Mouse (Mus musculus) midbrain, embryonic 14.5 days (tissue): ENCODE data around the gene Coro1a. TPM values are rescaled to one million over a fixed set of nuclear protein-coding genes. Genes with fewer than 3 reads are reported as not detected.
A peak's percentile ranks its signal among the peaks of the same experiment; 100 is the strongest.

ENCODE experiments used
- ATAC-seq: fragments of 200-750 bp; cut with Nextera tagmentation; 2 replicates; pipeline ENCODE4 v1.8.0; 2017; ENCODE audit warnings: moderate number of reproducible peaks, moderate library complexity; ENCODE audit not compliant: low FRiP score, low TSS enrichment
- DNase-seq: peaks from one replicate; pipeline ENCODE4 v3.0.0-alpha.2; 2015
- H3K27ac ChIP-seq: fragments of 300-500 bp; sonication (generic); replicated peaks from 2 replicates; pipeline ENCODE4 v1.5.1; 2014; ENCODE audit warnings: mild to moderate bottlenecking, low read depth, low read length, moderate library complexity
- H3K27me3 ChIP-seq: fragments of 300-500 bp; sonication (generic); 2 replicates; pipeline ENCODE4 v1.6.1; 2014; ENCODE audit warnings: low read length, control low read depth, mixed read lengths; ENCODE audit not compliant: control insufficient read depth, insufficient read depth
- H3K36me3 ChIP-seq: fragments of 300-500 bp; sonication (generic); 2 replicates; pipeline ENCODE4 v1.6.1; 2014; ENCODE audit warnings: low read length, control low read depth; ENCODE audit not compliant: control insufficient read depth, insufficient read depth
- H3K4me1 ChIP-seq: fragments of 300-500 bp; sonication (generic); 2 replicates; pipeline ENCODE4 v1.6.1; 2014; ENCODE audit warnings: mild to moderate bottlenecking, antibody characterized with exemption, low read length, control low read depth; ENCODE audit not compliant: control insufficient read depth, insufficient read depth
- H3K4me2 ChIP-seq: fragments of 300-500 bp; sonication (generic); 2 replicates; pipeline ENCODE4 v1.6.1; 2014; ENCODE audit warnings: mild to moderate bottlenecking, low read length, moderate library complexity
- H3K4me3 ChIP-seq: fragments of 300-500 bp; sonication (generic); replicated peaks from 2 replicates; pipeline ENCODE4 v1.5.1; 2014; ENCODE audit warnings: low read depth, low read length
- H3K9ac ChIP-seq: fragments of 300-500 bp; sonication (generic); replicated peaks from 2 replicates; pipeline ENCODE4 v1.6.1; 2014; ENCODE audit warnings: mild to moderate bottlenecking, low read length, moderate library complexity
- H3K9me3 ChIP-seq: fragments of 300-500 bp; sonication (generic); 2 replicates; pipeline ENCODE4 v1.6.1; 2016; ENCODE audit warnings: low read length, control low read depth, mixed read lengths; ENCODE audit not compliant: control insufficient read depth
- WGBS: fragments of 180-500 bp; shearing (Covaris S2); extraction: QIAGEN DNeasy Blood & Tissue Kit; methylation state at CpG from one replicate; pipeline ENCODE4 v1.1.7; 2014; 5-methylcytosine and 5-hydroxymethylcytosine counted together
- polyA plus RNA-seq: library from polyadenylated mRNA; unstranded; fragments of >200 nt; fragmentation: Nextera tagmentation; extraction: Ambion mirVana; gene quantifications from 2 replicates; pipeline ENCODE4 v1.2.1, GENCODE M21; 2014

Gene Coro1a
- polyA plus RNA-seq, 1 experiment from 2014 or later, result 95.0 TPM

GRCm38 (mm10) chr7:126717566-126717965, 10.0 kb upstream of the Coro1a start:
- Histone ChIP-seq H3K36me3 (no peaks in the 10 kb centered on the region), H3K27me3 (no peaks in the 10 kb centered on the region), H3K9me3 (no peaks in the 10 kb centered on the region), H3K4me1 (no peaks in the 10 kb centered on the region), H3K27ac (no peak overlapping the region), H3K4me2 (no peak overlapping the region), H3K4me3 (no peak overlapping the region), H3K9ac (no peak overlapping the region)
- ATAC-seq (no peak), DNase-seq (no peak)
- 95% methylated on average over 3 of the region's 3 CpGs for WGBS

GRCm38 (mm10) chr7:126715679-126716078, 8.1 kb upstream of the Coro1a start:
- no peak overlapping the region for H3K4me2 ChIP-seq
- H3K27me3 ChIP-seq, result no peaks in the 10 kb centered on the region
- H3K4me3 ChIP-seq, result no peak overlapping the region
- WGBS, result 84% methylated on average over 4 of the region's 4 CpGs
- no peak overlapping the region for H3K27ac ChIP-seq
- ATAC-seq (no peak), DNase-seq (no peak)
- no peaks in the 10 kb centered on the region for H3K36me3 ChIP-seq
- no peaks in the 10 kb centered on the region for H3K4me1 ChIP-seq
- no peak overlapping the region for H3K9ac ChIP-seq
- no peaks in the 10 kb centered on the region for H3K9me3 ChIP-seq

- Histone ChIP-seq H3K27me3 (no peaks in the 10 kb centered on the region), H3K36me3 (no peaks in the 10 kb centered on the region), H3K9ac (no peak overlapping the region), H3K4me1 (no peaks in the 10 kb centered on the region), H3K4me3 (no peak overlapping the region), H3K9me3 (no peaks in the 10 kb centered on the region), H3K4me2 (no peak overlapping the region), H3K27ac (no peak overlapping the region)
- ATAC-seq (no peak), DNase-seq (no peak)
- WGBS, result 78% methylated on average over 3 of the region's 3 CpGs
Measured at GRCm38 (mm10) chr7:126711910-126712309, 4.3 kb upstream of the Coro1a start.

- 0 out of 2 replicates have a peak, but pooled peaks cover 2% of the 10 kb centered on the region for H3K4me1 ChIP-seq
- H3K9me3 ChIP-seq, result no peaks in the 10 kb centered on the region
- 73% methylated on average over 4 of the region's 4 CpGs for WGBS
- no peaks in the 10 kb centered on the region for H3K36me3 ChIP-seq
- H3K4me3 ChIP-seq, result no peak overlapping the region
- no peak overlapping the region for H3K4me2 ChIP-seq
- no peaks in the 10 kb centered on the region for H3K27me3 ChIP-seq
- H3K27ac ChIP-seq, result no peak overlapping the region
- no peak for DNase-seq
- ATAC-seq, result no peak
- no peak overlapping the region for H3K9ac ChIP-seq
Measured at GRCm38 (mm10) chr7:126710266-126710665, 2.7 kb upstream of the Coro1a start.

- no peaks in the 10 kb centered on the region for H3K36me3 ChIP-seq
- peaks cover 10% of the 10 kb centered on the region; the same call in 1 of the 2 replicates for H3K4me1 ChIP-seq
- ATAC-seq (no peak), DNase-seq (no peak)
- H3K4me3 ChIP-seq, result no peak overlapping the region
- WGBS, result 87% methylated on average over 10 of the region's 10 CpGs
- H3K4me2 ChIP-seq, result no peak overlapping the region
- H3K27ac ChIP-seq, result no peak overlapping the region
- no peak overlapping the region for H3K9ac ChIP-seq
- H3K9me3 ChIP-seq, result no peaks in the 10 kb centered on the region
- no peaks in the 10 kb centered on the region for H3K27me3 ChIP-seq
Measured at GRCm38 (mm10) chr7:126708175-126708952, 777 bp upstream of the Coro1a start.

GRCm38 (mm10) chr7:126704121-126704980, 3.2 kb downstream of the Coro1a start:
- Histone ChIP-seq H3K4me1 (peaks cover 33% of the 10 kb centered on the region), H3K9me3 (no peaks in the 10 kb centered on the region), H3K27me3 (no peaks in the 10 kb centered on the region), H3K27ac (peak overlapping the region; percentile 84), H3K36me3 (peaks cover 20% of the 10 kb centered on the region; the same call in 1 of the 2 replicates), H3K4me2 (peak overlapping the region; percentile 71), H3K9ac (peak overlapping the region; percentile 96), H3K4me3 (peak overlapping the region; percentile 81)
- WGBS, result 2% methylated on average over 39 of the region's 39 CpGs
- DNase-seq, result peak; percentile 93
- ATAC-seq, result peak; percentile 88

- peak overlapping the region; percentile 81 for H3K4me3 ChIP-seq
- 12% methylated on average over 7 of the region's 7 CpGs for WGBS
- H3K27ac ChIP-seq, result peak overlapping the region; percentile 84
- H3K27me3 ChIP-seq, result no peaks in the 10 kb centered on the region
- peaks cover 25% of the 10 kb centered on the region; the same call in 1 of the 2 replicates for H3K36me3 ChIP-seq
- peak; percentile 48 for DNase-seq
- H3K4me1 ChIP-seq, result peaks cover 33% of the 10 kb centered on the region
- no peaks in the 10 kb centered on the region for H3K9me3 ChIP-seq
- peak overlapping the region; percentile 71 for H3K4me2 ChIP-seq
- no peak for ATAC-seq
- peak overlapping the region; percentile 96 for H3K9ac ChIP-seq
Measured at GRCm38 (mm10) chr7:126703757-126704077, 3.9 kb downstream of the Coro1a start.

- Histone ChIP-seq H3K27ac (peak overlapping the region; percentile 84), H3K36me3 (peaks cover 27% of the 10 kb centered on the region; the same call in 1 of the 2 replicates), H3K4me2 (peak overlapping the region; percentile 71), H3K27me3 (no peaks in the 10 kb centered on the region), H3K9ac (peak overlapping the region; percentile 96), H3K4me3 (peak overlapping the region; percentile 81), H3K4me1 (peaks cover 33% of the 10 kb centered on the region), H3K9me3 (no peaks in the 10 kb centered on the region)
- no peak for DNase-seq
- ATAC-seq, result no peak
- 82% methylated on average over 12 of the region's 12 CpGs for WGBS
Measured at GRCm38 (mm10) chr7:126702861-126703756, 4.5 kb downstream of the Coro1a start.
